In the genomic region with DNA sequence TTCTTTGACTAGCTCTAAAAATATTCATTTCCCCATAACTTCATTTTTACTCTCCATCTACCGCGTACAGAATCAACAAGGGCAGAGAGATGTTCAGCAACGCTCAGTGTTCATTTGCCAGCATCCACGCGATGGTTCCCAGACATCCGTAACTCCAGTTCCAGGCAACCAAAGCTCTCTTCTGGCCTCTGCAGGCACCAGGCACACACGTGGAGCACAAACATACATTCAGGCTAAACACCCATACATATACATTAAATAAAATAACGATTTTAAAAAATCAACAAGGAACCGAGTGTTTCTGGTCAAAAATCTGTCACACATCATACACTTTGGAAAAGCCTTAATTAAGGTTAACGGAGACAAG, we compare ENCODE assay signal across 8 mouse cellular contexts. TPM values are rescaled to one million over a fixed set of nuclear protein-coding genes. Genes with fewer than 3 reads are reported as not detected.
DNase-seq lines count a peak whose midpoint lies in the region; ATAC-seq and TF ChIP-seq lines count a peak whose summit lies in the region.

No protein-coding gene starts in this region.

- peak overlapping the region; percentile 79 for H3K4me3 ChIP-seq in kidney, postnatal 0 days (replicated peaks; ENCODE audit: low read depth, low read length)
- peak overlapping the region; percentile 72 for H3K4me3 ChIP-seq in intestine, embryonic 14.5 days (ENCODE audit: low read depth, low read length)
- peak overlapping the region; percentile 85 for H3K4me3 ChIP-seq in neural tube, embryonic 13.5 days
- no peak overlapping the region for H3K4me3 ChIP-seq in kidney, adult 2 months (ENCODE audit: insufficient read depth, low read depth, low read length)

- no peaks in the 10 kb centered on the region for H3K9me3 ChIP-seq in kidney, postnatal 0 days (replicated peaks; ENCODE audit: low read length)
- H3K9me3 ChIP-seq in intestine, embryonic 14.5 days (ENCODE audit: control insufficient read depth, low read length): no peaks in the 10 kb centered on the region
- H3K9me3 ChIP-seq in neural tube, embryonic 13.5 days: no peaks in the 10 kb centered on the region

- ATAC-seq in kidney, postnatal 0 days (replicated peaks; ENCODE audit: low FRiP score, low read depth): no peak
- ATAC-seq in intestine, embryonic 14.5 days (replicated peaks; ENCODE audit: low FRiP score, low TSS enrichment, low read depth): no peak
- ATAC-seq in neural tube, embryonic 13.5 days (ENCODE audit: low read depth): no peak

- no peak; the same call in 1 of the 2 replicates for TF ChIP-seq CTCF in kidney, postnatal 0 days (IDR thresholded peaks at IDR 0.05; ENCODE audit: low read depth)
- no peak for TF ChIP-seq CTCF in kidney, adult 2 months (conservative IDR thresholded peaks at IDR 0.05; ENCODE audit: insufficient read depth, insufficient read length, low read depth, low read length)

- no peak overlapping the region for H3K27ac ChIP-seq in kidney, postnatal 0 days
- peak overlapping the region; percentile 47 for H3K27ac ChIP-seq in intestine, embryonic 14.5 days (ENCODE audit: low read depth)
- no peak overlapping the region for H3K27ac ChIP-seq in neural tube, embryonic 13.5 days (replicated peaks)
- H3K27ac ChIP-seq in kidney, adult 2 months (ENCODE audit: insufficient read depth, low read depth, low read length): no peak overlapping the region

- TF ChIP-seq POLR2A in kidney, adult 2 months (IDR thresholded peaks at IDR 0.05; ENCODE audit: low read depth, low read length): no peak

- no peaks in the 10 kb centered on the region for H3K27me3 ChIP-seq in kidney, postnatal 0 days (ENCODE audit: insufficient read depth, low read length)
- H3K27me3 ChIP-seq in intestine, embryonic 14.5 days (replicated peaks; ENCODE audit: control insufficient read depth, insufficient read depth, low read length): no peaks in the 10 kb centered on the region
- H3K27me3 ChIP-seq in neural tube, embryonic 13.5 days: no peaks in the 10 kb centered on the region
- H3K27me3 ChIP-seq in kidney, adult 2 months (replicated peaks; ENCODE audit: control insufficient read depth, insufficient read depth, low read length): no peaks in the 10 kb centered on the region

- H3K4me2 ChIP-seq in kidney, postnatal 0 days (ENCODE audit: low read length): peak overlapping the region; percentile 82
- peak overlapping the region; percentile 67 for H3K4me2 ChIP-seq in intestine, embryonic 14.5 days (ENCODE audit: low read length)
- H3K4me2 ChIP-seq in neural tube, embryonic 13.5 days: peak overlapping the region; percentile 91

- no peak for DNase-seq in kidney, postnatal 0 days (ENCODE audit: low spot score)
- no peak for DNase-seq in kidney, adult 9 months
- peak; percentile 29 for DNase-seq in embryo, embryonic 9.5 days (ENCODE audit: extremely low spot score)
- DNase-seq in intestine, embryonic 14.5 days (ENCODE audit: low spot score): no peak
- no peak for DNase-seq in frontal cortex, postnatal 14 days (ENCODE audit: low spot score in 2 of 2)
- DNase-seq in right cerebral cortex, postnatal 4 days: no peak
- no peak for DNase-seq in kidney, adult 2 months

- 0 out of 2 replicates have a peak, but pooled peaks cover 14% of the 10 kb centered on the region for H3K4me1 ChIP-seq in kidney, postnatal 0 days (replicated peaks; ENCODE audit: insufficient read depth, low read length)
- peaks cover 19% of the 10 kb centered on the region for H3K4me1 ChIP-seq in intestine, embryonic 14.5 days (replicated peaks; ENCODE audit: control insufficient read depth, insufficient read depth, low read length)
- peaks cover 30% of the 10 kb centered on the region for H3K4me1 ChIP-seq in neural tube, embryonic 13.5 days (replicated peaks)
- H3K4me1 ChIP-seq in kidney, adult 2 months (ENCODE audit: control insufficient read depth, insufficient read depth, low read length): peaks cover 5% of the 10 kb centered on the region

- 16% methylated on average over 10 of the region's 10 CpGs for WGBS in kidney, postnatal 0 days
- WGBS in intestine, embryonic 14.5 days: 12% methylated on average over 10 of the region's 10 CpGs
- 24% methylated on average over 10 of the region's 10 CpGs for WGBS in neural tube, embryonic 13.5 days
- 33% methylated on average over 10 of the region's 10 CpGs for WGBS in kidney, adult 2 months

- H3K36me3 ChIP-seq in kidney, postnatal 0 days (ENCODE audit: insufficient read depth, low read length): no peaks in the 10 kb centered on the region
- no peaks in the 10 kb centered on the region for H3K36me3 ChIP-seq in intestine, embryonic 14.5 days (ENCODE audit: control insufficient read depth, insufficient read depth, low read length)
- H3K36me3 ChIP-seq in neural tube, embryonic 13.5 days: peaks cover 6% of the 10 kb centered on the region; the same call in 1 of the 2 replicates
- no peaks in the 10 kb centered on the region for H3K36me3 ChIP-seq in kidney, adult 2 months (ENCODE audit: control insufficient read depth, insufficient read depth, low read length)

- H3K9ac ChIP-seq in kidney, postnatal 0 days (ENCODE audit: low read depth, low read length): peak overlapping the region; percentile 60; the same call in 1 of the 2 replicates
- H3K9ac ChIP-seq in intestine, embryonic 14.5 days (ENCODE audit: low read length): peak overlapping the region; percentile 50; the same call in 1 of the 2 replicates
- peak overlapping the region; percentile 93 for H3K9ac ChIP-seq in neural tube, embryonic 13.5 days

RNA-seq across cellular contexts. Expression of a gene that starts 1.1 kb away (rescaled TPM):
- 96.6 and 105 TPM in 2 replicates for polyA plus RNA-seq in kidney, postnatal 0 days (2015; fragmentation: Nextera tagmentation; extraction: Ambion mirVana)
- polyA plus RNA-seq in intestine, embryonic 14.5 days (2014; fragmentation: Nextera tagmentation; extraction: Ambion mirVana): 64.3 and 73.9 TPM in 2 replicates
- 208 and 217 TPM in 2 replicates for polyA plus RNA-seq in neural tube, embryonic 13.5 days (2015; fragmentation: Nextera tagmentation; extraction: Ambion mirVana)
- polyA plus RNA-seq in kidney, adult 2 months (2012; rRNA removed): 52.5 and 62.8 TPM in 2 replicates

RNA-seq across cellular contexts. Expression of a gene that starts 1.3 kb away (rescaled TPM):
- 47.1 and 50.0 TPM in 2 replicates for polyA plus RNA-seq in kidney, postnatal 0 days (2015; fragmentation: Nextera tagmentation; extraction: Ambion mirVana)
- 18.2 and 19.2 TPM in 2 replicates for polyA plus RNA-seq in intestine, embryonic 14.5 days (2014; fragmentation: Nextera tagmentation; extraction: Ambion mirVana)
- polyA plus RNA-seq in neural tube, embryonic 13.5 days (2015; fragmentation: Nextera tagmentation; extraction: Ambion mirVana): 10.6 and 12.9 TPM in 2 replicates
- polyA plus RNA-seq in kidney, adult 2 months (2012; rRNA removed): 18.9 and 23.0 TPM in 2 replicates

RNA-seq across cellular contexts. Expression of a gene that starts 27.0 kb away (rescaled TPM):
- polyA plus RNA-seq in kidney, postnatal 0 days (2015; fragmentation: Nextera tagmentation; extraction: Ambion mirVana): 35.6 and 39.9 TPM in 2 replicates
- 39.6 and 40.2 TPM in 2 replicates for polyA plus RNA-seq in intestine, embryonic 14.5 days (2014; fragmentation: Nextera tagmentation; extraction: Ambion mirVana)
- polyA plus RNA-seq in neural tube, embryonic 13.5 days (2015; fragmentation: Nextera tagmentation; extraction: Ambion mirVana): 38.0 and 43.2 TPM in 2 replicates
- polyA plus RNA-seq in kidney, adult 2 months (2012; rRNA removed): 60.1 and 60.3 TPM in 2 replicates
